Mouse (Mus musculus) ES-E14 (cell line): ENCODE measurements around the gene Six4. TPM values are rescaled to one million over a fixed set of nuclear protein-coding genes. Genes with fewer than 3 reads are reported as not detected.
"Not testable (repeated sequence)": the region's sequence is repeated elsewhere in the genome, so short reads cannot be mapped to it uniquely, and the experiment has no call there.

Experiments used
- DNase-seq: peaks from one replicate; pipeline ENCODE4 v3.0.0-alpha.2; 2013; ENCODE audit warnings: low read depth, low spot score
- H3K27ac ChIP-seq: 2 replicates; pipeline ENCODE4 v1.5.1; 2012; ENCODE audit warnings: low read depth, mild to moderate bottlenecking, low read length, moderate library complexity, mixed read lengths; ENCODE audit not compliant: poor library complexity, insufficient read depth, severe bottlenecking
- H3K36me3 ChIP-seq: 2 replicates; pipeline ENCODE4 v1.6.1; 2012; ENCODE audit warnings: mild to moderate bottlenecking, low read length, moderate library complexity, mixed read lengths; ENCODE audit not compliant: control insufficient read depth, poor library complexity, insufficient read depth, severe bottlenecking
- H3K4me1 ChIP-seq, 2 experiments: fragments of 150-350 bp in 1 of 2; sonication (generic) in 1 of 2; 2 replicates each; pipeline ENCODE4 v1.6.1; 2012; ENCODE audit warnings: low read length in 2 of 2, mild to moderate bottlenecking in 1 of 2, mixed read lengths in 1 of 2; ENCODE audit not compliant: control insufficient read depth in 2 of 2, insufficient read depth in 2 of 2, poor library complexity in 1 of 2
- H3K4me3 ChIP-seq, 2 experiments: fragments of 150-350 bp in 1 of 2; sonication (generic) in 1 of 2; 2 replicates each; pipeline ENCODE4 v1.5.1; 2012; ENCODE audit warnings: low read length in 2 of 2, low read depth in 1 of 2, mild to moderate bottlenecking in 1 of 2, mixed read lengths in 1 of 2; ENCODE audit not compliant: insufficient read depth in 1 of 2, poor library complexity in 1 of 2, severe bottlenecking in 1 of 2
- H3K9ac ChIP-seq: 2 replicates; pipeline ENCODE4 v1.6.1; 2012; ENCODE audit warnings: low read depth, mild to moderate bottlenecking, low read length, mixed read lengths; ENCODE audit not compliant: poor library complexity, insufficient read depth, severe bottlenecking
- H3K9me3 ChIP-seq: fragments of 150-350 bp; sonication (generic); 2 replicates; pipeline ENCODE4 v1.6.1; 2012; ENCODE audit warnings: low read depth, mild to moderate bottlenecking, low read length; ENCODE audit not compliant: control insufficient read depth, insufficient read depth
- CHD2 ChIP-seq: IDR thresholded peaks from 2 replicates; pipeline ENCODE4 v1.6.1; 2014; ENCODE audit warnings: mild to moderate bottlenecking, low read depth, low read length, inconsistent platforms
- HCFC1 ChIP-seq: IDR thresholded peaks from 2 replicates; pipeline ENCODE4 v1.6.1; 2012; ENCODE audit warnings: low read length, inconsistent platforms, borderline replicate concordance; ENCODE audit not compliant: insufficient read depth
- MAFK ChIP-seq: IDR thresholded peaks from 2 replicates; pipeline ENCODE4 v1.6.1; 2014; ENCODE audit warnings: mild to moderate bottlenecking, low read depth, low read length, inconsistent platforms; ENCODE audit not compliant: insufficient read depth
- ZC3H11A ChIP-seq: IDR thresholded peaks from 2 replicates; pipeline ENCODE4 v1.6.1; 2012; ENCODE audit warnings: low read depth, mild to moderate bottlenecking, inconsistent platforms, low read length, borderline replicate concordance
- ZNF384 ChIP-seq: IDR thresholded peaks from 2 replicates; pipeline ENCODE4 v1.6.1; 2012; ENCODE audit warnings: low read depth, low read length, inconsistent platforms
- in situ Hi-C, 2 experiments: fragments of 600-800 bp; cut with MboI; formaldehyde crosslinking; loops; one replicate each; pipeline ENCODE4 v1.15.1; 2025; ENCODE audit warnings: low sequenced_read_pairs in 2 of 2, inconsistent platforms in 1 of 2; ENCODE audit not compliant: unreplicated experiment in 2 of 2
- total RNA-seq: library from RNA; depleted of rRNA; stranded (reverse); fragments of 300-350 nt; gene quantifications from 2 replicates; pipeline ENCODE4 v1.2.3, GENCODE M21; 2012

Six4 gene
- total RNA-seq, 1 experiment: 13.6 TPM

DNA sequence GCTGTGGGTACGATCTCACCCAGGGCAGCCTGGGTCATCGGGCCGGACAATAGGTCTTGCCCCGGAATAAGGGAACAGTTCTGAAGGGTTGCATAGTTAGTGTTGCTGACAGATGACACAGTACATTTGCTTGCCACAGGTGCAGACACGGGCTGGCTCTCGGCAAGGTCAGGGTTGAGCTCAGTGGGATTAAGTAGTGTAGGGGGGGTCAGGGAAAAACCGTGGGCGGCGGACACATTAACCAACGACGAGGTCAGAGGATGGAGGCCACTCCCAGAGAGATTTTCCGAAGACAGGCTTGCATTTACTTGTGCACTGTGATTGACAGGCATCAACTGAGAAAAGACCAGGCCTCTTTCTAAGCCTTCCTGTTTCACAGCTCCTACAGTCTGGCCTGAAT, 9.5 kb downstream of the Six4 start:
- Histone ChIP-seq H3K9me3 (no peaks in the 10 kb centered on the region), H3K4me3 (no peak overlapping the region; a peak in 1 of 4 replicates), H3K4me1 (peaks cover 4 to 5% of the 10 kb centered on the region in 2 experiments), H3K36me3 (peaks cover 26% of the 10 kb centered on the region), H3K9ac (no peak overlapping the region), H3K27ac (no peak overlapping the region)
- in situ Hi-C loops: no loop called here
- DNase-seq: no peak
- TF ChIP-seq MAFK (no peak), ZNF384 (no peak), HCFC1 (no peak), ZC3H11A (no peak), CHD2 (no peak)

DNA sequence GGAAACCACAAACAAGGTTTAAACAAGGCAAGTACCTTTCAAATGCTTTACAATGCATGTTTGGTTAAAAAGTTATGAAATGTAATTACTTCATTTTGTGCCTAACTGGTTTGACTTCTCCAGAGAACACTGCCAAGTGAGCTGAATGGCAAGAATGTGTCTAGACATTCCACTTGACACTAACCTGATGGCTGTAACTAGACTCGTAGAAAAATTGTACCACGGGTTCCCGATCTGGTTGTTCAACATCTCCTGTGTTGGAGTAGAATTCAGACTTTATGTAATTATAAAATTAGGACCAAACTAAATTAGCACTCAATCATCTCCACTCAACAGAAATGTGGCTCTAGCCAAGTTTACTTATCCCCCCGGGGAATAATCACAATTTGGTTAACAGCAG, 14.7 kb downstream of the Six4 start:
- Histone ChIP-seq H3K9ac (no peak overlapping the region), H3K9me3 (no peaks in the 10 kb centered on the region), H3K36me3 (peaks cover 9% of the 10 kb centered on the region), H3K4me1 (peaks cover 0 to 11% of the 10 kb centered on the region in 2 experiments; a peak in 2 of 4 replicates), H3K4me3 (no peak overlapping the region), H3K27ac (no peak overlapping the region)
- in situ Hi-C loops: no loop called here
- DNase-seq: no peak
- TF ChIP-seq ZNF384: no peak
- TF ChIP-seq ZC3H11A: no peak
- TF ChIP-seq MAFK: no peak
- TF ChIP-seq CHD2: no peak
- TF ChIP-seq HCFC1: no peak

DNA sequence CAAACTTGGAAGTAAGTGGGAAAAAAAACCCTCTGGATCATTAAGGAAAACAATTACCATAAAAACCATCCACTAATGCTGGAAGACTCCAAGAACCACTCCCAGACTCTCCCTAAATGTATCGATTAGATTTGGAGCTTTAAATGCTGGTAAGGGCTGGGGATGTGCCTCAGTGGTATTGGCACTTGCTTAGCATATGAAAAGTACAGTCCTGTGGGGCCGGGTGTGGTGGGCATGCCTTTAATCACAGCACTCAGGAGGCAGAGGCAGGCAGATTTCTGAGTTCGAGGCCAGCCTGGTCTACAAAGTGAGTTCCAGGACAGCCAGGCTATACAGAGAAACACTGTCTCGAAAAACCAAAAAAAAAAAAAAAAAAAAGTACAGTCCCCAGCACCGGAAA, 17.1 kb downstream of the Six4 start:
- H3K9me3 ChIP-seq, DNase-seq, H3K36me3 ChIP-seq, H3K9ac ChIP-seq, H3K4me3 ChIP-seq, in situ Hi-C loops, H3K4me1 ChIP-seq: not testable (repeated sequence)
- H3K27ac ChIP-seq: peak overlapping the region; percentile 55; the same call in 1 of the 2 replicates

DNA sequence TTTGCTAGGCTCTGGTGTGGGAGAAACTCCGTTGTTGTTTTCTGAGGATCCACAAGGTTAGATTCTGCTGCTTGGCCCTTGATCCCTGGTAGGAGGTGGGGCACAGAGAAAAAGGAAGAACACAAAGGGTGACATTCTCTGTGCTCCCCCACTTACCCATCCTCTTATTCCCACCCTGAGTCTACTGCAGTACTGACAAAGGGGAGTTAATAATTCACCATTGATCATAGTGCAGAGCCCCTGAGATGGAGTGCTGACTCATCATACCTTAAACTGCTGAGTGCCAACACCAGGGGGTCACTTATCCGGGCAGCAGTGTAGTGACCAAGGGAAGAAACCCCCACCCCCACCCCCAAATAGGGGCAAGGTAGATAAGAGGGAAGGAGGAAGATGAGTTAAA, 18.7 kb downstream of the Six4 start:
- in situ Hi-C loops: no loop called here
- TF ChIP-seq MAFK (peak; percentile 69), HCFC1 (no peak), ZNF384 (no peak), CHD2 (no peak), ZC3H11A (no peak)

DNA sequence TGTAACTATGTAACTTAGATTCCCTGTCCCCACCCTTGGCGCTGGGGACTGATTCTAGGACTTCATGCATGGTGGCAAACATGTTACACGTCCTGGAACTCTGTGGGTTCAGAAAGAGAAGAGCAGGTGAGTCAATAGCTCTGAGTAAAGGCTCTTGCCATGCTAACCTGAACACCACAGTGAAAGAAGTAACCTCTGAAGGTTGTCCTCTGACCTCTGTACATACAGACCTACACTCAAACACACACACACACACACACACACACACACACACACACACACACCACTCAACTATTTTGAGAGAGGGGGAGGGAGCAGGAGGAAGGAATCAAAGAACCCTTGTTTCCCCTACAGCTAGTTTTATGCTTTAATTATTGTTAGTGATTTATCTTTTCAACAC, 19.1 kb downstream of the Six4 start:
- Histone ChIP-seq H3K27ac (no peak overlapping the region), H3K9me3 (no peaks in the 10 kb centered on the region)
- TF ChIP-seq ZNF384 (no peak), MAFK (no peak), HCFC1 (no peak), ZC3H11A (no peak), CHD2 (no peak)

More for the DNA sequence above, 18.7 kb downstream of the Six4 start:
- Histone ChIP-seq H3K36me3 (no peaks in the 10 kb centered on the region), H3K9me3 (no peaks in the 10 kb centered on the region), H3K4me1 (peaks cover 2 to 14% of the 10 kb centered on the region in 2 experiments), H3K4me3 (no peak overlapping the region), H3K27ac (no peak overlapping the region; the same call in 1 of the 2 replicates), H3K9ac (no peak overlapping the region)
- no peak for DNase-seq

More for the DNA sequence above, 19.1 kb downstream of the Six4 start:
- DNase-seq: no peak
- Histone ChIP-seq H3K9ac (no peak overlapping the region), H3K4me3 (no peak overlapping the region), H3K4me1 (peaks cover 6 to 14% of the 10 kb centered on the region in 2 experiments), H3K36me3 (no peaks in the 10 kb centered on the region)
- in situ Hi-C loops: no loop called here
